Mouse (Mus musculus): Measurements from ENCODE around the gene Ttc28. TPM values are rescaled to one million over a fixed set of nuclear protein-coding genes. Genes with fewer than 3 reads are reported as not detected.

Ttc28 gene
- polyA plus RNA-seq, 1 experiment: 3.4 TPM

DNA sequence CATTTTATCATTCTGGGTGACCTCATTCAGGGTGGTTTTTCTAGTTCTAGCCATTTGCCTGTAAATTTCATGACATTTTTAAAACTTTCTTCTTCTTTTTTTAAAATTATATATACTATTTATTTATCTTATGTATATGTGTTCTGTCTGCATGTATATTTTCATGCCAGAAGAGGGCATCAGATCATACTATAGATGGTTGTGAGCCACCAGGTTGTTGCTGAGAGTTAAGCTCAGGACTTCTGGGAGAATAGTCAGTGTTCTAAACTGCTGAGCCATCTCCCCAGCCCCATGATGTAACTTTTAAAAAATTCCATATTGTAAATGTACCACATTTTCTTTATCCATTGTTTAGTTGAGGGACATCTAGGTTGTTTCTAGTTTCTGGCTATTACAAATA, 29.3 kb downstream of the Ttc28 start:
- Histone ChIP-seq H3K36me3 (ENCODE audit: control insufficient read depth, insufficient read depth) (no peaks in the 10 kb centered on the region), H3K27me3 (ENCODE audit: control insufficient read depth, insufficient read depth, insufficient read length) (no peaks in the 10 kb centered on the region), H3ac (ENCODE audit: control insufficient read depth, insufficient read length, low read depth) (no peak overlapping the region), H3K79me3 (ENCODE audit: low read depth) (no peaks in the 10 kb centered on the region), H3K79me2 (ENCODE audit: control insufficient read depth, insufficient read depth) (no peaks in the 10 kb centered on the region), H3K4me3 (ENCODE audit: insufficient read depth, poor library complexity, severe bottlenecking) (no peak overlapping the region)
- TF ChIP-seq CEBPB (IDR thresholded peaks at IDR 0.05; ENCODE audit: low read depth) (no peak), USF1 (IDR thresholded peaks at IDR 0.05; ENCODE audit: low read depth) (no peak), MYOG (IDR thresholded peaks at IDR 0.05; ENCODE audit: control insufficient read depth, extremely low read depth, insufficient read length) (no peak), MYOD1 (IDR thresholded peaks at IDR 0.05; ENCODE audit: control insufficient read depth, insufficient read length, low read depth) (no peak), CTCF (IDR thresholded peaks at IDR 0.05; ENCODE audit: control insufficient read depth, insufficient read depth, insufficient read length) (no peak), FOSL1 (IDR thresholded peaks at IDR 0.05; ENCODE audit: insufficient read depth, low read length, poor library complexity, severe bottlenecking) (no peak), MAX (IDR thresholded peaks at IDR 0.05) (no peak)

DNA sequence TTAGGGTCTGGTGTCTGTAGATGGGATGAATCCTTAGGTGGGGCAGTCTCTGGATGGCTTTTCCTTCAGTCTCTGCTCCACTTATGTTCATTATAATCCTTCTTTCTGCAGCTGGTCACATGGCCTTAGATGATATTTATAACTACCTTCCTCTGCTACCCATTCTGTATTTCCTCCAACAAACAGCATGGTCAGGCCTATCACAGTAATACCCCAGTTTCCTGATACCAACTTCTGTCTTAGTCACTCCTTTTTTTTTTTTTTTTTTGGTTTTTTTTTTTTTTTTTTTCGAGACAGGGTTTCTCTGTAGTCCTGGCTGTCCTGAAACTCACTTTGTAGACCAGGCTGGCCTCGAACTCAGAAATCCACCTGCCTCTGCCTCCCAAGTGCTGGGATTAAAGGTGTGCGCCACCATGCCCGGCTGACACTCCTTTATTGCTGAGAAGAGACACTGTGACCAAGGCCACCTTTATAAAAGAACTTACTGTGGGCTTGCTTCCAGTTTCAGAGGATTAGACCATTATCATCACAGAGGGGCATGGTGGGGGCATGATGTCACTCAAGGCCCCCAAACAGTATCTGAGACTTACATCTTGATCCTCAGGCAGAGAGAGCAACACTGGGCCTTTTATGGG, 30.5 kb downstream of the Ttc28 start:
- Histone ChIP-seq H3K4me3 (ENCODE audit: insufficient read depth, poor library complexity, severe bottlenecking) (no peak overlapping the region), H3K36me3 (ENCODE audit: control insufficient read depth, insufficient read depth) (no peaks in the 10 kb centered on the region), H3K27me3 (ENCODE audit: control insufficient read depth, insufficient read depth, insufficient read length) (no peaks in the 10 kb centered on the region), H3K79me2 (ENCODE audit: control insufficient read depth, insufficient read depth) (no peaks in the 10 kb centered on the region), H3ac (ENCODE audit: control insufficient read depth, insufficient read length, low read depth) (no peak overlapping the region), H3K79me3 (ENCODE audit: low read depth) (no peaks in the 10 kb centered on the region)
- TF ChIP-seq FOSL1 (IDR thresholded peaks at IDR 0.05; ENCODE audit: insufficient read depth, low read length, poor library complexity, severe bottlenecking) (no peak), MAX (IDR thresholded peaks at IDR 0.05) (no peak), MYOD1 (IDR thresholded peaks at IDR 0.05; ENCODE audit: control insufficient read depth, insufficient read length, low read depth) (no peak), CEBPB (IDR thresholded peaks at IDR 0.05; ENCODE audit: low read depth) (no peak), MYOG (IDR thresholded peaks at IDR 0.05; ENCODE audit: control insufficient read depth, extremely low read depth, insufficient read length) (no peak), USF1 (IDR thresholded peaks at IDR 0.05; ENCODE audit: low read depth) (no peak), CTCF (IDR thresholded peaks at IDR 0.05; ENCODE audit: control insufficient read depth, insufficient read depth, insufficient read length) (no peak)

DNA sequence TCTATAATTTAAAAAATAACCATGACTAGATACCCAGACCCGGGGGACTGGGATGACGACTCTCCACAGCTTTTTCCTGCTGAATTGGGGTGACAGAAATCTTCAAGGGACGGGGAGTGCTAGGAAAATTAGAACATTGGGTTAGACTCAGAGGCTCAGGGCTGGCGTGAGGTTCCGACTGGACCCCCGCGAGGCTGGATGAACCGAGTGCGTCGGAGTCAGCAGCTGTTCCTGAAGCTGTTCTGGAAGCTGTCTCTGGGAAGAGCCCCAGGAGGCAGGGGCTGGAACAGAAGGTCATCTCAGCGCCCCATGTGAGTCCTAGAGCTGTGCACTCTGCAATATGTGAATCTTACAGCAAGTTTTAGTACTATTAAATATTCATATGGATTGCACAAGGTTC, 35.3 kb downstream of the Ttc28 start:
- H3ac ChIP-seq (ENCODE audit: control insufficient read depth, insufficient read length, low read depth): no peak overlapping the region
- TF ChIP-seq USF1 (IDR thresholded peaks at IDR 0.05; ENCODE audit: low read depth): no peak
- TF ChIP-seq MAX (IDR thresholded peaks at IDR 0.05): no peak
- no peak for TF ChIP-seq CTCF (IDR thresholded peaks at IDR 0.05; ENCODE audit: control insufficient read depth, insufficient read depth, insufficient read length)
- no peak for TF ChIP-seq FOSL1 (IDR thresholded peaks at IDR 0.05; ENCODE audit: insufficient read depth, low read length, poor library complexity, severe bottlenecking)
- TF ChIP-seq MYOD1 (IDR thresholded peaks at IDR 0.05; ENCODE audit: control insufficient read depth, insufficient read length, low read depth): no peak
- no peak for TF ChIP-seq MYOG (IDR thresholded peaks at IDR 0.05; ENCODE audit: control insufficient read depth, extremely low read depth, insufficient read length)
- TF ChIP-seq CEBPB (IDR thresholded peaks at IDR 0.05; ENCODE audit: low read depth): no peak

DNA sequence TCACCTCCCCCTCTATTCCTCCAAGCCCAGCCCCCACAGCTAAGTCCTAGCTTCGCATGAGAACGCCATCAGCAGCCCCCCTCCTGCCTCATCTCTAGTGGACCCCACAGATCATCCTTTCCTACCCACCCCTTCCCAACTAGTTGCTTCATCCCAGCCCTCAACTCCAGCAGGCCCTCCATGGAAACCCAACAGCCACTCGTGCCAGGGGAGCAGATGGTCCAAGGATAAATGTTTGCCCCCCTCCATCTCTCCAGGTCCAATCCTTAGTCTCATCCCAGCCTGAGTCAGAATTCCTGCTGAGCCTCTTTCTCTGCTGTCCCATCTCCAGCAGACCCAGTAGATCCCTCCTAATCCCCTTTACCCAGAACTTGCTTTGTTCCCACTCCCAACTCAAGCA, 36.6 kb downstream of the Ttc28 start:
- H3K79me3 ChIP-seq (ENCODE audit: low read depth): no peaks in the 10 kb centered on the region
- no peak overlapping the region for H3K4me3 ChIP-seq (ENCODE audit: insufficient read depth, poor library complexity, severe bottlenecking)
- H3ac ChIP-seq (ENCODE audit: control insufficient read depth, insufficient read length, low read depth): no peak overlapping the region
- H3K27me3 ChIP-seq (ENCODE audit: control insufficient read depth, insufficient read depth, insufficient read length): no peaks in the 10 kb centered on the region
- H3K79me2 ChIP-seq (ENCODE audit: control insufficient read depth, insufficient read depth): no peaks in the 10 kb centered on the region
- TF ChIP-seq MYOG (IDR thresholded peaks at IDR 0.05; ENCODE audit: control insufficient read depth, extremely low read depth, insufficient read length): no peak
- no peak for TF ChIP-seq CTCF (IDR thresholded peaks at IDR 0.05; ENCODE audit: control insufficient read depth, insufficient read depth, insufficient read length)
- TF ChIP-seq MYOD1 (IDR thresholded peaks at IDR 0.05; ENCODE audit: control insufficient read depth, insufficient read length, low read depth): no peak
- no peak for TF ChIP-seq CEBPB (IDR thresholded peaks at IDR 0.05; ENCODE audit: low read depth)
- no peak for TF ChIP-seq FOSL1 (IDR thresholded peaks at IDR 0.05; ENCODE audit: insufficient read depth, low read length, poor library complexity, severe bottlenecking)
- TF ChIP-seq MAX (IDR thresholded peaks at IDR 0.05): no peak
- no peak for TF ChIP-seq USF1 (IDR thresholded peaks at IDR 0.05; ENCODE audit: low read depth)
- H3K36me3 ChIP-seq (ENCODE audit: control insufficient read depth, insufficient read depth): no peaks in the 10 kb centered on the region

More for the DNA sequence above, 35.3 kb downstream of the Ttc28 start:
- H3K79me3 ChIP-seq (ENCODE audit: low read depth): no peaks in the 10 kb centered on the region
- H3K4me3 ChIP-seq (ENCODE audit: insufficient read depth, poor library complexity, severe bottlenecking): no peak overlapping the region
- no peaks in the 10 kb centered on the region for H3K36me3 ChIP-seq (ENCODE audit: control insufficient read depth, insufficient read depth)
- H3K27me3 ChIP-seq (ENCODE audit: control insufficient read depth, insufficient read depth, insufficient read length): no peaks in the 10 kb centered on the region
- no peaks in the 10 kb centered on the region for H3K79me2 ChIP-seq (ENCODE audit: control insufficient read depth, insufficient read depth)

DNA sequence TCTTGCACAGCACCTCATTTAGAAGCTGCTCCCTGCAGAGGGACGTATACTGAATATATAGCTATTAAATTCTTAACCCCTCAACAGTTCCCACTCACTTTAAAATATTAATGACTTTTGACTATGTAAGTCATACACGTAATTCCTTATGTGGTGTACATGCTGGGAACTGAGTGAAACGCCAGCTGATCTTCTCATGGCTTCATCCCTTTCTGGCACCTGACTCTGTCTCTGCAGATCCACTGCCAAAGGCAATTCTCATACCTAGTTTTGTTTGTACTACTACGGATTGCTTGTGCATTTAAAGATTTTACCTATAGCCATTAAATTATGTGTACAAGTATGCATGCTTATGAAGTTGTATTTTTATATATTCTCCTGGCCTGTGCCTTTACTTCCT, 39.9 kb downstream of the Ttc28 start:
- H3K27me3 ChIP-seq (ENCODE audit: control insufficient read depth, insufficient read depth, insufficient read length): no peaks in the 10 kb centered on the region
- TF ChIP-seq CEBPB (IDR thresholded peaks at IDR 0.05; ENCODE audit: low read depth): no peak
- no peak for TF ChIP-seq MYOG (IDR thresholded peaks at IDR 0.05; ENCODE audit: control insufficient read depth, extremely low read depth, insufficient read length)
- TF ChIP-seq MAX (IDR thresholded peaks at IDR 0.05): no peak
- no peak for TF ChIP-seq CTCF (IDR thresholded peaks at IDR 0.05; ENCODE audit: control insufficient read depth, insufficient read depth, insufficient read length)
- no peak for TF ChIP-seq USF1 (IDR thresholded peaks at IDR 0.05; ENCODE audit: low read depth)
- TF ChIP-seq FOSL1 (IDR thresholded peaks at IDR 0.05; ENCODE audit: insufficient read depth, low read length, poor library complexity, severe bottlenecking): no peak
- no peaks in the 10 kb centered on the region for H3K79me2 ChIP-seq (ENCODE audit: control insufficient read depth, insufficient read depth)
- no peak overlapping the region for H3K4me3 ChIP-seq (ENCODE audit: insufficient read depth, poor library complexity, severe bottlenecking)
- H3K36me3 ChIP-seq (ENCODE audit: control insufficient read depth, insufficient read depth): no peaks in the 10 kb centered on the region
- H3K79me3 ChIP-seq (ENCODE audit: low read depth): no peaks in the 10 kb centered on the region
- H3ac ChIP-seq (ENCODE audit: control insufficient read depth, insufficient read length, low read depth): no peak overlapping the region
